Comparison of ENCODE assay signal across 8 mouse cellular contexts in genomic region chr1:64617715-64617984, GRCm38 (mm10). TPM values are rescaled to one million over a fixed set of nuclear protein-coding genes. Genes with fewer than 3 reads are reported as not detected.
DNase-seq lines count a peak whose midpoint lies in the region; ATAC-seq and TF ChIP-seq lines count a peak whose summit lies in the region.

No protein-coding gene starts in this region.

- intact Hi-C loops in heart, adult 2 months (cut with DNase I), result loop anchor here (1.0 to 5.0 kb wide), 5 partner anchors 75 to 370 kb away; partner anchors contain the start of genes Ccnyl1 and Creb1

- H3K4me1 ChIP-seq in embryonic facial prominence, embryonic 11.5 days (ENCODE audit: control insufficient read depth, insufficient read depth, low read length), result no peaks in the 10 kb centered on the region
- peaks cover 1% of the 10 kb centered on the region; the same call in 1 of the 2 replicates for H3K4me1 ChIP-seq in heart, adult 2 months (ENCODE audit: control insufficient read depth, insufficient read depth, low read length)
- peaks cover 19% of the 10 kb centered on the region for H3K4me1 ChIP-seq in limb, embryonic 14.5 days (ENCODE audit: control insufficient read depth, insufficient read depth, low read length)
- peaks cover 20% of the 10 kb centered on the region for H3K4me1 ChIP-seq in midbrain, embryonic 16.5 days (ENCODE audit: control insufficient read depth, insufficient read depth, low read length)

- TF ChIP-seq EP300 in heart, adult 2 months (IDR thresholded peaks at IDR 0.05; ENCODE audit: insufficient read depth, low read depth, low read length), result no peak

- H3K9me3 ChIP-seq in embryonic facial prominence, embryonic 11.5 days (replicated peaks; ENCODE audit: control insufficient read depth, low read length), result no peaks in the 10 kb centered on the region
- no peaks in the 10 kb centered on the region for H3K9me3 ChIP-seq in limb, embryonic 14.5 days (ENCODE audit: control insufficient read depth, low read length)
- no peaks in the 10 kb centered on the region for H3K9me3 ChIP-seq in midbrain, embryonic 16.5 days (replicated peaks; ENCODE audit: control insufficient read depth, low read length, poor library complexity, severe bottlenecking)

- peak; percentile 81 for ATAC-seq in embryonic facial prominence, embryonic 11.5 days (replicated peaks; ENCODE audit: insufficient number of reproducible peaks, low FRiP score, low TSS enrichment, low read depth)
- peak; percentile 79 for ATAC-seq in limb, embryonic 14.5 days (ENCODE audit: low FRiP score, low read depth)
- ATAC-seq in midbrain, embryonic 16.5 days, result peak; percentile 82

- no peak for TF ChIP-seq POLR2A in heart, adult 2 months (IDR thresholded peaks at IDR 0.05; ENCODE audit: insufficient read depth, low read depth, low read length)
- TF ChIP-seq POLR2A in limb, embryonic 14.5 days (IDR thresholded peaks at IDR 0.05; ENCODE audit: borderline replicate concordance, extremely low read depth, insufficient read depth, insufficient read length), result no peak

- H3K27ac ChIP-seq in embryonic facial prominence, embryonic 11.5 days (replicated peaks; ENCODE audit: low read depth, low read length), result peak overlapping the region; percentile 95
- H3K27ac ChIP-seq in heart, adult 2 months, result peak overlapping the region; percentile 97
- peak overlapping the region; percentile 97 for H3K27ac ChIP-seq in limb, embryonic 14.5 days (replicated peaks; ENCODE audit: low read depth, low read length)
- H3K27ac ChIP-seq in midbrain, embryonic 16.5 days (ENCODE audit: low read length), result peak overlapping the region; percentile 96

- under 1% methylated on average over 15 of the region's 15 CpGs for WGBS in embryonic facial prominence, embryonic 11.5 days
- 0% methylated on average over 15 of the region's 15 CpGs for WGBS in heart, adult 2 months
- WGBS in limb, embryonic 14.5 days, result under 1% methylated on average over 14 of the region's 15 CpGs
- under 1% methylated on average over 15 of the region's 15 CpGs for WGBS in midbrain, embryonic 16.5 days

- H3K4me2 ChIP-seq in embryonic facial prominence, embryonic 11.5 days (ENCODE audit: low read depth, low read length), result peak overlapping the region; percentile 64
- peak overlapping the region; percentile 77 for H3K4me2 ChIP-seq in limb, embryonic 14.5 days (replicated peaks; ENCODE audit: low read depth, low read length, severe bottlenecking)
- peak overlapping the region; percentile 65 for H3K4me2 ChIP-seq in midbrain, embryonic 16.5 days (ENCODE audit: low read length)

- peak; percentile 86 for DNase-seq in 3134 (ENCODE audit: extremely low read depth, insufficient read length, low spot score)
- peak; percentile 88 for DNase-seq in adrenal gland, postnatal 25 days
- peak; percentile 86 for DNase-seq in embryonic facial prominence, embryonic 11.5 days (ENCODE audit: low spot score)
- peak; percentile 89 to 92 for DNase-seq in heart, adult 2 months
- peak; percentile 72 to 83 for DNase-seq in kidney, adult 8-10 months
- DNase-seq in limb, embryonic 14.5 days (ENCODE audit: low spot score), result peak; percentile 65
- peak; percentile 57 to 72 for DNase-seq in spleen, postnatal 14 days (ENCODE audit: low spot score in 2 of 2)

- H3K4me3 ChIP-seq in embryonic facial prominence, embryonic 11.5 days (ENCODE audit: low read depth, low read length), result peak overlapping the region; percentile 69
- peak overlapping the region; percentile 81 for H3K4me3 ChIP-seq in heart, adult 2 months
- H3K4me3 ChIP-seq in limb, embryonic 14.5 days (replicated peaks; ENCODE audit: low read length), result peak overlapping the region; percentile 80
- peak overlapping the region; percentile 84 for H3K4me3 ChIP-seq in midbrain, embryonic 16.5 days (ENCODE audit: low read depth, low read length)

- TF ChIP-seq CTCF in heart, adult 2 months (IDR thresholded peaks at IDR 0.05), result no peak; the same call in 1 of the 2 replicates

- no peaks in the 10 kb centered on the region for H3K79me2 ChIP-seq in heart, adult 2 months (replicated peaks; ENCODE audit: control insufficient read depth, insufficient read depth, low read length)

- H3K9ac ChIP-seq in embryonic facial prominence, embryonic 11.5 days (replicated peaks; ENCODE audit: low read length), result peak overlapping the region; percentile 89
- peak overlapping the region; percentile 86 for H3K9ac ChIP-seq in heart, adult 2 months (ENCODE audit: low read depth, low read length)
- H3K9ac ChIP-seq in limb, embryonic 14.5 days (ENCODE audit: low read depth, low read length, severe bottlenecking), result peak overlapping the region; percentile 96
- H3K9ac ChIP-seq in midbrain, embryonic 16.5 days (ENCODE audit: low read depth, low read length), result peak overlapping the region; percentile 98

- H3K36me3 ChIP-seq in embryonic facial prominence, embryonic 11.5 days (replicated peaks; ENCODE audit: control insufficient read depth, insufficient read depth, low read depth, low read length), result no peaks in the 10 kb centered on the region
- no peaks in the 10 kb centered on the region for H3K36me3 ChIP-seq in heart, adult 2 months (ENCODE audit: control insufficient read depth, insufficient read depth, low read length)
- peaks cover 11% of the 10 kb centered on the region for H3K36me3 ChIP-seq in limb, embryonic 14.5 days (ENCODE audit: control insufficient read depth, insufficient read depth, low read length)
- no peaks in the 10 kb centered on the region for H3K36me3 ChIP-seq in midbrain, embryonic 16.5 days (ENCODE audit: control insufficient read depth, insufficient read depth, low read length)

- H3K27me3 ChIP-seq in embryonic facial prominence, embryonic 11.5 days (ENCODE audit: control insufficient read depth, insufficient read depth, low read length), result no peaks in the 10 kb centered on the region
- H3K27me3 ChIP-seq in heart, adult 2 months (ENCODE audit: control insufficient read depth, insufficient read depth, low read length), result no peaks in the 10 kb centered on the region
- H3K27me3 ChIP-seq in limb, embryonic 14.5 days (ENCODE audit: control insufficient read depth, insufficient read depth, low read length), result no peaks in the 10 kb centered on the region
- H3K27me3 ChIP-seq in midbrain, embryonic 16.5 days (ENCODE audit: control insufficient read depth, insufficient read depth, low read depth, low read length), result no peaks in the 10 kb centered on the region

RNA-seq across cellular contexts. Expression of gene Mettl21a, which starts 0.6 kb away (rescaled TPM):
- 16.1 and 27.7 TPM in 2 replicates for total RNA-seq in adrenal gland, postnatal 25 days (2021)
- polyA plus RNA-seq in embryonic facial prominence, embryonic 11.5 days (2014; fragmentation: Nextera tagmentation; extraction: Ambion mirVana), result 25.7 and 27.6 TPM in 2 replicates
- 1 to 10 TPM; 7.0 to 8.2 TPM for total RNA-seq in heart, adult 2 months (2021)
- polyA plus RNA-seq in heart, adult 2 months (2012; rRNA removed), result 5.0 and 8.0 TPM in 2 replicates
- 20.7 and 24.1 TPM in 2 replicates for polyA plus RNA-seq in limb, embryonic 14.5 days (2012; rRNA removed)
- 26.1 and 27.6 TPM in 2 replicates for polyA plus RNA-seq in limb, embryonic 14.5 days (2014; fragmentation: Nextera tagmentation; extraction: Ambion mirVana)
- 19.9 and 20.2 TPM in 2 replicates for polyA plus RNA-seq in midbrain, embryonic 16.5 days (2015; fragmentation: Nextera tagmentation; extraction: Ambion mirVana)

Comparison
In these comparisons a context has a peak if more than half of its experiments do, and no peak if none do; other contexts are left out.
1. Peak in every context shown above with its lines: DNase-seq, ATAC-seq, H3K4me3 ChIP-seq and H3K27ac ChIP-seq.